Mouse (Mus musculus): Measurements from ENCODE around the gene Tmem119. TPM values are rescaled to one million over a fixed set of nuclear protein-coding genes. Genes with fewer than 3 reads are reported as not detected.
A peak's percentile ranks its signal among the peaks of the same experiment; 100 is the strongest.

Gene Tmem119
- polyA plus RNA-seq, 2 experiments = 1.1 to 1.4 TPM

DNA sequence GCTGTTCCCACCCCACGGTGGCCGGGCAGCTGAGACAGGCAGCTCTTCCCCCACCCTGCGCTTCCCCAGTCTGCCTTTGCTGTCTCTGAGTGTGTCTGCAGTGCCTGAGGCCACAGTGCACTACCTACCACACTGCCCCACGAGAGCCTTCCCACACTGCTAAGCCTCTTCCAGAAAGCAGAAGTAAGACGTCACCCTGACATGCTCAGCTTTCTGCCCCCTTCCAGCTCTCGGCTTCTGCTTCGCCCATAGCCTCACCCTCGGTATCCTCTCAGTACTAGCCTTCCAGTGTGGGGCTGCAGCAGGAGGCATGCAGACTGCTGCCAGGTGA is 23.5 kb downstream of the Tmem119 start:
- Histone ChIP-seq H3K4me1 (replicated peaks; ENCODE audit: control insufficient read depth in 2 of 2, insufficient read depth in 2 of 2, low read length in 1 of 2) (peaks cover 2 to 7% of the 10 kb centered on the region in 2 experiments; a peak in 3 of 4 replicates), H3K27me3 (ENCODE audit: control insufficient read depth, insufficient read depth, low read length) (no peaks in the 10 kb centered on the region), H3K27ac (no peak overlapping the region), H3K9ac (replicated peaks) (no peak overlapping the region), H3K36me3 (replicated peaks; ENCODE audit: control insufficient read depth, insufficient read depth, low read depth) (peaks cover 19% of the 10 kb centered on the region), H3K4me2 (ENCODE audit: low read depth) (no peak overlapping the region), H3K4me3 (ENCODE audit: insufficient read depth in 1 of 2, low read depth in 2 of 2, low read length in 2 of 2) (no peak overlapping the region), H3K9me3 (ENCODE audit: control insufficient read depth, low read length) (no peaks in the 10 kb centered on the region)
- DNase-seq (ENCODE audit: low read depth in 3 of 3, low spot score in 3 of 3) (no peak), ATAC-seq (ENCODE audit: insufficient read depth) (no peak)
- 48% methylated on average over 8 of the region's 8 CpGs for WGBS (ENCODE audit: insufficient replicate concordance)
- TF ChIP-seq EP300 (IDR thresholded peaks at IDR 0.05; ENCODE audit: low read depth) = no peak
- TF ChIP-seq CTCF (IDR thresholded peaks at IDR 0.05; ENCODE audit: low read depth) = no peak

DNA sequence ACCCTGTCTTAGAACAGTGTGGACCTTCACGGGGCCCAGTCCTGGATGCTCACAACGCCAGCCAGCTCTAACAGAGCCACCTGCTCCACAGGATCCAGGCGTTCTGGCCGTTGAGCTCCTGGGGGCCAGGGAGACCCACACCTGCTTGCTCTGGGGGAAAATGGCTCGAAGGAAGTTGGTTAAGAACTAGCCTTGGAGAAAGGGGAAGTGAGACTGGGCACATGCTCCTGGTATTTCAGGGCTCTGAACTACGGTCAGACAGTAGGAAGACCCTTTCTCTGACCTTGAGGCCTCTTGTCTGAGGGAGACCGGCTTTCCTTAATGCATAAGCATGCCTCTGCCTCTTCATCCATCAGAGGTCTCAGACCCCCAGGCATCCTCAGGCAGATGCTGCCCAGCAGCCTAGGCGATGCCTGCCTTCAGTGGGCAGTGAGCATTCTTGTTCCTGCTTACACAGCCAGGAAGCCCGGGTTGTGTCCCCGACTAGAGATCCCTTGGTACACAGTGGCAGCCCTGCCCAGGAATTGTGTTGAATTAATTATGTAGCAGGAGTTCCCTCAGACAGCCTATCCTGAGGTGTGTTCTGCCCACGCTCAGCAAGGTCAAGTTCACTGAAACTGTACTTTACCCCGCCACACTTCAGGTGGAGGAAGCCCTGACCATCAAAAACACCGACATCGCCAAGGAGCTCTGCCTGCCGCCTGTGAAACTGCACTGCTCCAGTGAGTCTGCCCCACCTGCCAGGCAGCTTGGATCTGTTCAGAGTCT is 24.0 kb downstream of the Tmem119 start:
- TF ChIP-seq CTCF (IDR thresholded peaks at IDR 0.05; ENCODE audit: low read depth) = no peak
- TF ChIP-seq EP300 (IDR thresholded peaks at IDR 0.05; ENCODE audit: low read depth) = no peak
- DNase-seq (ENCODE audit: low read depth in 3 of 3, low spot score in 3 of 3) (no peak), ATAC-seq (ENCODE audit: insufficient read depth) (no peak)
- 59% methylated on average over 15 of the region's 15 CpGs for WGBS (ENCODE audit: insufficient replicate concordance)
- H3K4me3 ChIP-seq (ENCODE audit: insufficient read depth in 1 of 2, low read depth in 2 of 2, low read length in 2 of 2) = no peak overlapping the region
- H3K4me1 ChIP-seq (replicated peaks; ENCODE audit: control insufficient read depth in 2 of 2, insufficient read depth in 2 of 2, low read length in 1 of 2) = peaks cover 2 to 7% of the 10 kb centered on the region in 2 experiments; a peak in 3 of 4 replicates
- H3K27ac ChIP-seq = no peak overlapping the region
- H3K9ac ChIP-seq (replicated peaks) = no peak overlapping the region
- H3K36me3 ChIP-seq (replicated peaks; ENCODE audit: control insufficient read depth, insufficient read depth, low read depth) = peaks cover 19% of the 10 kb centered on the region
- H3K4me2 ChIP-seq (ENCODE audit: low read depth) = no peak overlapping the region
- H3K27me3 ChIP-seq (ENCODE audit: control insufficient read depth, insufficient read depth, low read length) = no peaks in the 10 kb centered on the region
- no peaks in the 10 kb centered on the region for H3K9me3 ChIP-seq (ENCODE audit: control insufficient read depth, low read length)

DNA sequence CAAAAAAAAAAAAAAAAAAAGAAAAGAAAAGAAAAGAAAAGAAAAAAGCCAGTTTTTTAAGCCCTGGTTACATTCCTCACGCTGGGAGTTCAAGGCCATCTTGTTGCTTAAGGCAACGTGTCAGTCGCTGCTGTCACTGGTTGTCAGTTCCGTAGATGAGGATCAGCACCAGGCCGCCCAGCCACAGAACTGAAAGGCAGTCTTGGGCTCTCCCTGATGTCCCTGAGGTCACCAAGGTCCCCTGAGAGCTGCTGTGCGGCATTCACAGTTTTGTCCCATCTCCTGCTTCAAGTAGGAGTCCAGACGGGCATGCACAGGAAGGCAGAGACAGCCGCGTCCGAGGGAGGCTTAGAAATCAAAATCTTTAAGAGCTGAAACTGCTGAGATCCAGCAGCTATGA is 24.7 kb downstream of the Tmem119 start:
- Histone ChIP-seq H3K9me3 (ENCODE audit: control insufficient read depth, low read length) (no peaks in the 10 kb centered on the region), H3K36me3 (replicated peaks; ENCODE audit: control insufficient read depth, insufficient read depth, low read depth) (peaks cover 19% of the 10 kb centered on the region), H3K4me3 (ENCODE audit: insufficient read depth in 1 of 2, low read depth in 2 of 2, low read length in 2 of 2) (no peak overlapping the region), H3K27ac (no peak overlapping the region), H3K4me1 (replicated peaks; ENCODE audit: control insufficient read depth in 2 of 2, insufficient read depth in 2 of 2, low read length in 1 of 2) (peaks cover 2 to 7% of the 10 kb centered on the region in 2 experiments; a peak in 3 of 4 replicates), H3K4me2 (ENCODE audit: low read depth) (no peak overlapping the region), H3K9ac (replicated peaks) (no peak overlapping the region), H3K27me3 (ENCODE audit: control insufficient read depth, insufficient read depth, low read length) (no peaks in the 10 kb centered on the region)
- no peak for DNase-seq (ENCODE audit: low read depth in 3 of 3, low spot score in 3 of 3)
- WGBS (ENCODE audit: insufficient replicate concordance) = 81% methylated on average over 10 of the region's 10 CpGs
- TF ChIP-seq CTCF (IDR thresholded peaks at IDR 0.05; ENCODE audit: low read depth) = no peak
- TF ChIP-seq EP300 (IDR thresholded peaks at IDR 0.05; ENCODE audit: low read depth) = no peak
- ATAC-seq (ENCODE audit: insufficient read depth) = no peak

DNA sequence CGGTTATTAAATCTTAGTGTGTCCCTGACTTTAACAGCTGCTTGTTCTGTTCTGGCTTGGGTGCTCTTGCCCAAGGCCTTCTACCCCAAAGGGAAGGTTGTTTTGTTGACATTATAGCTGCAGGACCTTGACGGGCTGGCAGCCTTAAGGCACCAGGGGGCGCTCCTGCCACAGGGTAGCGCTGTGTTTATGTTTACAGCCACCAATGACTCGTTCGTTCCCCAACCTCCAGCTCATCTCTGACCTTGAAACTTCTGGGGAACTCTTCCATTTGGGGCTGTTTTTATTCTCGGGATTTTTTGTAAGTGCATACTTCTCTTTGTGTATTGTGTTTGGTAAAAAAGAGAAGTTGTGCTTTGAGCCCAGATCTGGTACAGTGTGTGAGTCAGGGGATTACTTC is 26.7 kb downstream of the Tmem119 start:
- Histone ChIP-seq H3K9me3 (ENCODE audit: control insufficient read depth, low read length) (no peaks in the 10 kb centered on the region), H3K27ac (peak overlapping the region; percentile 54), H3K4me1 (replicated peaks; ENCODE audit: control insufficient read depth in 2 of 2, insufficient read depth in 2 of 2, low read length in 1 of 2) (peaks cover 6 to 13% of the 10 kb centered on the region in 2 experiments), H3K27me3 (ENCODE audit: control insufficient read depth, insufficient read depth, low read length) (no peaks in the 10 kb centered on the region), H3K9ac (replicated peaks) (peak overlapping the region; percentile 80), H3K36me3 (replicated peaks; ENCODE audit: control insufficient read depth, insufficient read depth, low read depth) (peaks cover 19% of the 10 kb centered on the region), H3K4me2 (ENCODE audit: low read depth) (peak overlapping the region; percentile 96), H3K4me3 (ENCODE audit: insufficient read depth in 1 of 2, low read depth in 2 of 2, low read length in 2 of 2) (peak overlapping the region; percentile 76 to 94)
- ATAC-seq (ENCODE audit: insufficient read depth) (peak; percentile 38), DNase-seq (ENCODE audit: low read depth in 3 of 3, low spot score in 3 of 3) (peak; percentile 77 to 82 (median 79))
- no peak for TF ChIP-seq EP300 (IDR thresholded peaks at IDR 0.05; ENCODE audit: low read depth)
- TF ChIP-seq CTCF (IDR thresholded peaks at IDR 0.05; ENCODE audit: low read depth) = peak; percentile 99
- 1% methylated on average over 7 of the region's 7 CpGs for WGBS (ENCODE audit: insufficient replicate concordance)

DNA sequence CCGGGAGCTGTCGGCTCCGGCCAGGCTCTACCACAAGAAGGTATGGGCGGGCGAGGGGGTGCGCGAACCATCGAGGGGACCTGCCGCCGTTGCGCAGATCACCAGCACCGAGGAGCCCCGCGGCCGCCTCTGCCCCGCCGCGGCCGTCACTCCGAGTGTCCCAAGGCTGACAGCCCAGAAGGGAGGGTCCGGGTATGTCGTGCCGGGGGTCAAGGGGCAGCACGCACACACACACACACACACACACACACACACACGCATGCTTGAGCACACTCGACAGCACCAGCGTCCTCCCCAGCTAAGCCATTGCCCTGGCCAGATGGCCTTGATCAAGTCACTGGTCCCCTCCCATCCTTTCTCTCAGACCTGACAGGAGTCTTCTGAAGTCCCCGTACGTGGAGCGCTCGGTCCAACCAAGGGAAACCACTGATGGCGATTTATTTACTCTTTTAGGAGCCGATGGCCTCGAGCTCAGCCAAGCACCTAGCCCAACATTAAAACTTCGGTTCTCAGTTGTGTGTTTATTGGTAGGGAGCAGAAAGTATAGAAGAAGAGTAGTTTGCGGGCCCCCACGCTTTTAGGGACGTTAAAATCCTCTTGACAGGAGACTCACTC is 27.3 kb downstream of the Tmem119 start:
- ATAC-seq (ENCODE audit: insufficient read depth) (peak; percentile 21; the same call in 1 of the 2 replicates), DNase-seq (ENCODE audit: low read depth in 3 of 3, low spot score in 3 of 3) (no peak)
- Histone ChIP-seq H3K9ac (replicated peaks) (peak overlapping the region; percentile 80), H3K4me3 (ENCODE audit: insufficient read depth in 1 of 2, low read depth in 2 of 2, low read length in 2 of 2) (peak overlapping the region; percentile 76 to 94), H3K36me3 (replicated peaks; ENCODE audit: control insufficient read depth, insufficient read depth, low read depth) (peaks cover 19% of the 10 kb centered on the region), H3K27me3 (ENCODE audit: control insufficient read depth, insufficient read depth, low read length) (no peaks in the 10 kb centered on the region), H3K9me3 (ENCODE audit: control insufficient read depth, low read length) (no peaks in the 10 kb centered on the region), H3K4me2 (ENCODE audit: low read depth) (peak overlapping the region; percentile 96), H3K4me1 (replicated peaks; ENCODE audit: control insufficient read depth in 2 of 2, insufficient read depth in 2 of 2, low read length in 1 of 2) (peaks cover 6 to 13% of the 10 kb centered on the region in 2 experiments), H3K27ac (peak overlapping the region; percentile 54)
- under 1% methylated on average over 33 of the region's 38 CpGs for WGBS (ENCODE audit: insufficient replicate concordance)
- TF ChIP-seq CTCF (IDR thresholded peaks at IDR 0.05; ENCODE audit: low read depth) (no peak), EP300 (IDR thresholded peaks at IDR 0.05; ENCODE audit: low read depth) (no peak)

All from liver, embryonic 14.5 days (tissue).